ENCODE assay signal across 12 mouse cellular contexts in the genomic region with DNA sequence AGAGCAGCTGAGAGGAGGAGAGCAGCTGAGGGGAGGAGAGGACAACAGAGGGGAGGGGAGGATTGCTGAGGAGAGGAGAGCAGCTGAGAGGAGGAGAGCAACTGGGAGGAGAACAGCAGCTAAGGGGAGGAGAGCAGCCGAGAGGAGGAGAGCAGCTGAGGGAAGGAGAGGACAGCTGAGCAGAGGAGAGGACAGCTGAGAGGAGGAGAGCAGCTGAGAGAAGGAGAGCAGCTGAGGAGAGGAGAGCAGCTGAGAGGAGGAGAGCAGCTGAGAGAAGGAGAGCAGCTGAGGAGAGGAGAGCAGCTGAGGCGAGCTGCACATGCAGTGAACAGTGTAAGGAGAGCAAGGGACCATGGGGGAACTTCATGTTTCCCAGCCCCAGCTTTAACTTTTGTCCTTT.
"Had no signal": no experiment of that assay in that cellular context is flagged by ENCODE, and none has a peak within 500 bp of the region (broad histone marks: within the 10 kb centered on the region; RNA-seq: fewer than 3 reads in every experiment).

No protein-coding gene starts in this region.

- H3K27me3 ChIP-seq: midbrain, embryonic 13.5 days; midbrain, embryonic 15.5 days; neural tube, embryonic 12.5 days had no signal

- H3K9me3 ChIP-seq: liver, embryonic 12.5 days; midbrain, embryonic 13.5 days; midbrain, embryonic 15.5 days; neural tube, embryonic 12.5 days had no signal

- H3K4me3 ChIP-seq: liver, embryonic 12.5 days; midbrain, embryonic 13.5 days; midbrain, embryonic 15.5 days; neural tube, embryonic 12.5 days had no signal

- H3K4me1 ChIP-seq: liver, embryonic 12.5 days had no signal

- DNase-seq: lung, adult 18-20 months; lung, embryonic 14.5 days; lung, postnatal 10 days; lung, postnatal 4 days; right cerebral cortex, postnatal 14 days; thymus, adult 2 months; thymus, postnatal 25 days had no signal

- H3K36me3 ChIP-seq: liver, embryonic 12.5 days; midbrain, embryonic 13.5 days; midbrain, embryonic 15.5 days; neural tube, embryonic 12.5 days had no signal

- ATAC-seq: liver, embryonic 12.5 days; midbrain, embryonic 13.5 days; midbrain, embryonic 15.5 days had no signal

- H3K27ac ChIP-seq: liver, embryonic 12.5 days; liver, embryonic 14.5 days; midbrain, embryonic 13.5 days; midbrain, embryonic 15.5 days; neural tube, embryonic 12.5 days had no signal
